Mouse (Mus musculus) kidney, adult 2 months (tissue): ENCODE results near the gene Susd4.

Experiments used
- CTCF ChIP-seq: fragments of 200-500 bp; conservative IDR thresholded peaks from 2 replicates; pipeline ENCODE4 v1.5.1; 2011; ENCODE audit warnings: low read depth, mild to moderate bottlenecking, control low read depth, low read length, moderate library complexity, mixed read lengths; ENCODE audit not compliant: insufficient read depth, insufficient read length
- POLR2A ChIP-seq: fragments of 200-500 bp; IDR thresholded peaks from one replicate; pipeline ENCODE4 v1.6.1; 2011; ENCODE audit warnings: low read depth, low read length, control low read depth

GRCm38 (mm10) chr1:182878156-182878555, 114.5 kb downstream of the Susd4 start:
- TF ChIP-seq CTCF (no peak), POLR2A (no peak)
